Mouse (Mus musculus): Measurements from ENCODE around the gene Olfr323. TPM values are rescaled to one million over a fixed set of nuclear protein-coding genes. Genes with fewer than 3 reads are reported as not detected.

Olfr323 gene
- total RNA-seq (2017): not detected in 2 replicates

DNA sequence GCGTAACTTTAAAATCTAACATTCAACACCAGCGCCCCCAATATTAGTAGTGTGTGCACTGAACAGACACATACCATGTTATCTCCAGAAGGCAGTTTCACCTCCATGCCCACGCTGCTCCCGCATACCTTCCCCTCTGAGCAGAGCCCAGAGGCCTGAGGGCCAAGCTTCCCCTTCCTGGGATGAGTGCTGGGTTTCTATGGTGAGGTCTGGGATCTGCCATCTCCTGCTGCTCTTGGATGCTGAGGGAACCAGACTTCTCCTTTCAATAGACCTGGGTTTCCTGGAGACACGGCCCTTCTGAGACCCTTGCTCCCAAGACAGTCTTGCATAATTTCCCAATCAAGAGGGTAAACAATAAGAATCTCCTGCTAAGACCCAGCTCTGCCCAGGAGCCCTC lies at the start of gene Olfr323:
Gene Olfr323 (minus strand): TSS at position 101 of the 400 bp plus-strand sequence.
- ATAC-seq (replicated peaks; ENCODE audit: low read depth, poor library complexity, severe bottlenecking): no peak

DNA sequence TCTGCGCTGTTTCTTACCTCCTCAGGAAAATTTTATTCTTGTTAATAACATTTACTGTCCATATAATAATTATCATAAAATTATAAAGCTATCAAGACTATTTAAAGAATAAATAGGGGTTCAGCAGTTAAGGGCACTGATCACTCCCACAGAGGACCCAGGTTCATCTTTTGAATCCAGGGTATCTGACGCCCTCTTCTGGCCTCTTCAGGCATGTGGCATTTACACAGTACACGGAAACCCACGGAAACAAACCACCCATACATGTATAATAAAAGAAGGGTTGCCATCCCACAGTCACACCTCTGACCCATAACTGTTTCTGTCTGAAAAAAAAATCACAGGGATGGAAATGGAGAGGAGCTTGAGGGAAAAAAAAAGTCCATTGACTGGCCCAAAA lies 41.5 kb upstream of the Olfr323 start:
- ATAC-seq (replicated peaks; ENCODE audit: low read depth, poor library complexity, severe bottlenecking): no peak

DNA sequence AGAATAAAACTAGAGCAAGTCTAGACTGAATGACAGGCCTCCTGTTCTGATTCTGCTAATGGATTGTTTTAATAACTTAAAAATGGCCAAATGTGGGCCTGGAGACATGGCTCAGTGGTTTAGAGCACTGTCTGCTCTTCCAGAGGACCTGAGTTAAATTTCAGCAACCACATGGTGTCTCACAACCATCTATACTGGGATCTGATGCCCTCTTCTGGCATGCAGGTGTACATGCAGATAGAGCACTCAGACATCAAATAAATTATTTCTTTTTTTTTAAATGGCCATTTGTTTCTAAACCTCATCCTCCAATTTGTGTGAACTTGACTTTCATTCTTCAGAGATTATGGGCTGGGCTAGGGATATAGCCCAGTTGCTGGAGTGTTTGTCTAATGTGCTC lies 39.0 kb upstream of the Olfr323 start:
- ATAC-seq (replicated peaks; ENCODE audit: low read depth, poor library complexity, severe bottlenecking): no peak

DNA sequence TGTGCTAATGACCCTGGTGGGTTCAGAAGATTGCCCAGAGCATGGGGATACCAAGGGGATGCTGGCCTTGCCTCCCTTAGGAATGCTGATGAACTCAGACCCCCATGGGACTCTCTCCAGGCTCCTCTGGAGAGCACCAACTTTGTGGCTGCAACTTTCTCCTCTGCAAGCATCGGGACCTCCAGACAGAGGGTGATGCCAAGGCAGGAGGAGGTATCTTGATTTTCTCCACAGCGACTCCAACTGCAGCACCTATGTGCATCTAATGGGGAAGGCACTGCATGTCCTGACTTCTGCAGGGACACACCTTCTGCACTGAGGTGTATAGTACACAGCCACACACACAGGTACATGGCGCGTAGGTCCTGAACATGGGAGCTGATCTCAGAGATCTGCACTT lies 28.3 kb upstream of the Olfr323 start, which contains the start of gene Olfr322:
Gene Olfr322 (plus strand): TSS at position 187 of the 400 bp plus-strand sequence.
- no peak for ATAC-seq (replicated peaks; ENCODE audit: low read depth, poor library complexity, severe bottlenecking)

DNA sequence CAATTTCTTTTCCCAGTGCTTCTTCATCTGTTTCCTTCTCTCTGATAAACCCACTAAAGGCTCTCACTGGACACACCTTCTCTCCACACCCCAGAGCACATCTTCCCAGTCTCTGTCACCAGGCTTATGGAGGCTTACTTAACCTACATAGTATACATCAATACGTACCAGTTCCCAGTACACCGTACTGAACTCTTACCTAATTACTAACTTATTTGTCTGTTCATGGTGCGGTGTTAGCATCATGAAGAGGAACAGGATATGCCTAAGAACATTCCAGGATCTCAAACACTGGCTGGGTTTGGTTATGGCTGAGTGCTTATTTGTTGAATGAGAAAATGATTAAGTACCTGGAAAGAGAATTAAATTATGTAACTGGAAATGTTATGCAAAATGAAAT lies 24.9 kb upstream of the Olfr323 start:
- ATAC-seq (replicated peaks; ENCODE audit: low read depth, poor library complexity, severe bottlenecking): no peak

DNA sequence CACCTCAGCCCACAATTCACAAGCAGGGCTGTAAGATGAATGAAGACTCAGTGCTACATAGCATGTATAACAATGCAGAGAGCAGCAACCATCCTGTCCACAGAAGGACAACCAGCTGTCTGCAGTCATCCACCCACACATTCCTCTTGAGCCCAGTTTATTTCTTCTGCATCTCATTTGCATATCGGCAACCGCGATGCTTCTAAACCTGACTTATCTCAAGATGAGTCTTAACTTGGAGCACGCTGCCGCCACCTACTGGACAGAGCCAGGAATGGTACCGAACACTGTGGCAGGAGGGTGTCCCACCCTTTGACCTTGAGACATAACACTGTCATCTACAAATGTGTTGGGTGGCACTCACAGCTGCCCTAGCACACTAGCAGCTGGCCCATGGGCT lies 13.0 kb upstream of the Olfr323 start:
- peak; percentile 57 for ATAC-seq (replicated peaks; ENCODE audit: low read depth, poor library complexity, severe bottlenecking)

DNA sequence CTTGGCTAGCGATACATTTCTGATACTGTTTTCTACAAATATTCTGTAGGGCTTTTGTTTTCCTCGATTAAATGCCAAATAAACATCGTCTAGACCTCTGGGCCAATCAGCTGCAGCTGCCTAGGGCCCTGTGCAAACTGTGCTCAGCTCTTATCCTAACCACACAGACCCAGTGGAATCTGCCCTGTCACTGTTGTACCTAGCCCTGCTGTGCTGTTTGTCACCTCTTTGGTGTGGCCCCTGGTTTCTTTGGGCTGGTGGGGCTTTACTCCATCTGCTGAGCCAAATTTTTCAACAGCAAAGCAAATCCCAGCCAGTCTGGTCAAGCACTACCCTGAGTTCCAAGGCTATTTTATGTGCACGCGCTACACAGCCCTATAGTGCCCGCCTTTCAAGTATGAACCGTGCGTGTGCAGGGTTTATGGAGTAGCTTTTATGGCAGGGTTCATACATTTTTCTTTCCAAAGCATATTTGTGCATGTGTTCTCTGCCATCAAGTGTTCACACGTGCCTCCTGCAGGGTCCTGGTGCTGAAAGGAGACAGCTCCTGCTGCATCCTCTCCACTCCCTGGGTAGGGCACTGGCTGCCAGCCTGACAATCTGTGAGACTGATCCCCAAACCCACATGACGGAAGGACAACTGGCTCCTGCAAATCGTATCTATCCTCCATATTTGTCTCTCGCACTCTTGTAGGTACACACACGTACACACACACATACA lies 11.5 kb upstream of the Olfr323 start:
- ATAC-seq (replicated peaks; ENCODE audit: low read depth, poor library complexity, severe bottlenecking): peak; percentile 79

DNA sequence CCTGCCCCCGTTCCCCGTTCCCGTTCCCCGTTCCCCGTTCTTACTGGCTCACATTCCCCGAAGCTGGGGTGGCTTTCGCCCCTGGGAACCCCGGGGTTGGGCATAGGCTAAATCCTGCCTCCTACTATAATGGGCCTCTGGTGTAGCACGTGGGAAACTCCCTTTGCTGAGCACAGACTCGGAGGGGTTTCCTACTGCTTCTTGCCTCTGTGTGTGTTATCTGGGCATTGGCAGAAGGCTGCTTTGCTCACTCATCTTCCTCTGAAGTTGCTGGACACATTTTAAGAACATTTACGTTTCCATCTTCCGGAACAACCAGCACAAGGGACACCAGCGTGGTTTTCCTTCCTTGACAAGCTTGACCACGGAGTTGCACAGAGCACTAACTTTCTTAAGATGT lies 10.8 kb upstream of the Olfr323 start:
- ATAC-seq (replicated peaks; ENCODE audit: low read depth, poor library complexity, severe bottlenecking): peak; percentile 36

DNA sequence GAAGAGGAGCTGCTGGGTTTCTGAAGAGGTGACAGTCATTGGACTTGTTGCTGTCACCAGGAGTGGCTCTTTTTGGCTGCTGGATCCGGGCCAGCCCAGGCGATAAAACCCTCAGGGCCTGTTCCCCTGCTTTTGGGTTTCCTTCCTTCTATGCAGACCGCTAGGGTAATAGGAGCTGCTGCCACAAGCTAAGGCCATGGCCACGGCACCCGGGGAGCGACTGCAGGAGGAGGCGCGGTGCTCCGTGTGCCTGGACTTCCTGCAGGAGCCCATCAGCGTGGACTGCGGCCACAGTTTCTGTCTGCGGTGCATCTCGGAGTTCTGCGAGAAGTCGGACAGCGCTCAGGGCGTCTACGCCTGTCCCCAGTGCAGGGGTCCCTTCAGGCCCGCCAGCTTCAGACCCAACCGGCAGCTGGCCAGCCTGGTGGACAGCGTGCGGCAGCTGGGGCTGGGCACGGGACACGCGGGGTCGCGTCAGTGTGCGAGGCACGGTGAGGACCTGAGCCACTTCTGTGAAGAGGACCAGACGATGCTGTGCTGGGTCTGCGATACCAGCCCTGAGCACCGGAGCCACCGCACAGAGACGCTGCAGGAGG lies 10.1 kb upstream of the Olfr323 start, which contains the start of gene Trim58:
Gene Trim58 (plus strand): TSS at position 194 of the 596 bp plus-strand sequence.
- ATAC-seq (replicated peaks; ENCODE audit: low read depth, poor library complexity, severe bottlenecking): peak; percentile 59

DNA sequence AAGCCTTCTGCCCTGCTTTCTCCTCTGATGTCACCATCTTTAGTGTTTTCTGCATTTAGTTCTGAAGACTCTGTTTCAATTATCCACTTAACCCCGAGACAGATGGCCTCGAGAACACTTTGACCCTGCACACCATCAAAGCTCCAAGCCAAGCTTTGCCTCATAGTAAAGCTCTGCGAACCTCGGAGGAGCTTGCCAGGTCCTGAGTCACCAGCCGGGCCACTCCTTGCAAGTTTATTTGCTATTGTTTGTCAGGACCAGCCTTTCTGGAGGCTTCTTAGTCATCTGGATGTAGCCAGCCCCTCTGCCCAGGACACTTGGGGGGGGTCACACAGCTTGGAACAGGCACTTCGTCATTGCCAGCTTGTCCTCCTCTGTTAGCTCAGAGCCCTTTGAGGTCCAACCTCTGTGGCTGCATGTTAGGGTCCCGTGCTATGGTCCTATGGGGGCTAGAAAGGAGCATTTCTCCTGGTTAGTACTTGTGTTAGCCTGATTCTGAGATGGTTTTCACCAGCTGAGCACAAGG lies 7.9 kb upstream of the Olfr323 start:
- no peak for ATAC-seq (replicated peaks; ENCODE audit: low read depth, poor library complexity, severe bottlenecking)

DNA sequence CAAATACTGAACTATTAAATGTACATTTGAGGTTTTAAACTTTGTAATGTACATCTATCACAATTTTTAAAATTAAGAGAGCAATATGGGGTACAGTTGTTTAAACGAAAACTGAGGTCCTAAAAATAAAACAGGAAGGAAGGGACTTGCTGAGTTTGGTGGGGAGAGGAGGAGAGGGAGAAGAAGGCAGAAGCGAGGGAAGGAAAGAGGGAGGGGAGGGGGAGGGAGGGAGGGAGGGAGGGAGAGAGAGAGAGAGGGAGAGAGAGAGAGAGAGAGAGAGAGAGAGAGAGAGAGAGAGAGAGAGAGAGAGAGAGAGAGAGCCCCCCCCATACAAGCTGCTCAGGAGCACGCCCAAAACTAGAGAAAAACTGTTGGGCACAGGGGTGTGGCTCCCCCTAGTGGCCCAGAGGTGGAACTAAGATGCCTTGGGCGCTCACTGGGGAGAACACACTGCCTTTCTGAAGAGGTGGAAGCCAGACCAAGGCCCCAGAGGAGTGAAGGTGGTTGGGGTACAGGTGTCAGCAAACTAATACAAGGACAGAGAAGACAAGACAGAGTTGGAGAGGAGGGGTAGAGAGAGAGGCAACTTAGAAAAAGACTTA lies 6.2 kb upstream of the Olfr323 start:
- ATAC-seq (replicated peaks; ENCODE audit: low read depth, poor library complexity, severe bottlenecking): peak; percentile 66

DNA sequence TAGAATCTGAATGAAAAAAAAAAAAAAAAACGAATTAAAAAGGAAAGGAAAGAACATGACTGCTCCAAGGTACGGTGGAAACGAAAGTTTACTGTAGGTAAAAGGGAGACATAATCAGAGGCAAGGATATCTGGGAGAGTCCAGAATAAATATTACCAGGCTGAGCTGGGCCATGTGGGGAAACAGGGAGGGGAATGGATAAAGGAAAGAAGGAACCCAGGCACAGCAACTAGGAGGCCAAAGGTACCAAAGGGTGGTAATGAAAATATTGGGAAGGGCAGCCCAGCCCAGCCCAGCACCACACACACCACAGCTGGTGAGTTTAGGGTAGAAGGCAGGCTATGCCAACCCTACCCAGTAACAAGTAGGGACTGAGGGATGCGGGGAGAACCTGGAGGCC lies 4.6 kb upstream of the Olfr323 start:
- ATAC-seq (replicated peaks; ENCODE audit: low read depth, poor library complexity, severe bottlenecking): no peak

DNA sequence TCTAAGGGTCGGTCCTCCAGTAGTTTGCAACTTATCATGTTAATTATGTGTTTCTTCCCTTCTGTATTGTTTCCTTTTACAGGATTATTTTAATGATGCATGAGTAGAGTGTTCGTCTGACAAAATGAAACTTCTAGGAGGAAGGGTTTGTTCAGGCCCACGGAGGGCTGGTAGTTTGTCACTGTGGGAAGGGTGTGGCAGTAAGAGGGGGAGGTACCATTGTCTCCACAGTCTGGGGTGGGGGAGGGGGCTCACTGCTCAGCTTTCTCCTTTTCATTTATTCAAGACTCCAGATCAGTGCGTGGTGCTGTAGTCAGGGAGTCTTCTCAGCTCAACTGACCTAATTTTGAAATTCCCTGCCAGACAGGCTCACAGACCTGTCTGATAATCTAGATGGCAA lies 4.2 kb downstream of the Olfr323 start:
- ATAC-seq (replicated peaks; ENCODE audit: low read depth, poor library complexity, severe bottlenecking): 0 out of 2 replicates have a peak, but pooled peaks have one; percentile 29

DNA sequence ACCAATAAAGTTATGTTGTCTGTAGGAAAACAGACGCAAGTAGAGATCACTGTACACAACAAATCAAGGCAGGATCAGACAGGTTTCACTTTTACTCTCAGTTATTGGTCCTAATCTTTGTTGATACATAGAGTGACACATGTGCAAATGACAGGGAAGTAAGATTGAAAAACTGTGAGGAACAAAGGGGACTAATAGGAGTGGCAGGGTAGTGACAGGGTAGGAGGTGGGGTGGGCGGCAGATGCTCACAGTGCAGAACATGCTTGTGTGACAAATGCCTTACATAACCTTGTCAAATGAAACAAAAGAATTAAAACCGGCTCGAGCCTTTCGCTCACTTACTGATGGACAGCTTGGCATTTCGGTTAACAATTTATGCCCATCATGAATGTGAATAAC lies 11.5 kb downstream of the Olfr323 start:
- no peak for ATAC-seq (replicated peaks; ENCODE audit: low read depth, poor library complexity, severe bottlenecking)

DNA sequence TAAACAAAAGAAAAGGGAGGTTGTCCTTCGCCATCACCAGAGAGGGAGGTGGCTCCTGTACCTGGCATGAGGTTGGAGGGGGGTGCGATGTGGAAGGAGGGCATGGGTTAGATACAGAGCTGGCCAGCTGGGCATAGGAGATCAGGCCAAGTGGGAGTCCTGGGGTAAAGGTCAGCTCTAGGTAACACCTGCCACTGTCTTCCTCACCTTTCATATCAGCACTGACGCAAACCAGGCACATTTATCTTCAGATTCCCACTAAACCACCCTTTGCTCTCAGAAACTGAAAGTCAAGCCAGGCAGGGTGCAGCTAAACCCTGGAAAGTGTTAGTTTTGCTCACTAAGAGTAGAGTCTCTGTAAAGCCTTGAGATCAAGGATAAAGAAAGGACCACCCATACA lies 11.9 kb downstream of the Olfr323 start:
- no peak for ATAC-seq (replicated peaks; ENCODE audit: low read depth, poor library complexity, severe bottlenecking)

DNA sequence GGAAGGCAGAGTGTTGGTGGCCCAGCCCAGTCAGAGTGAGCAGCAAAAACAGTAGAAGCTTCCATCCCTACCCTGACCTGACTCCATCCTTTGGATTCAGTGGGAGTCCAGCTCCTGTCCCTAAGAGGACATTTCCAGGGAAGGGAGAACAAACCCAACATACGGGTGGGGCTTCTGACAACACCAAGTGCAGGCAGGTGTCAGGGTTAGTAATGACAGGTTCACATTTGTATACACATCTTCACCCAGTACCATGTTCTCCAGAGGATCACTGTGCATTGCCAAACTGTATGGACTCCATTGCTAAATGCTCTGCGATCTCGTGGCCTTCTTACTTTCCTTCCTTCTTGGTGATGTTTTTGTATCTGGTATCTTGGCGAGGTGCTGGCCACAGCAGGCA lies 14.3 kb downstream of the Olfr323 start, which contains the start of gene 2210407C18Rik:
Gene 2210407C18Rik (minus strand): TSS at position 101 of the 400 bp plus-strand sequence.
- no peak for ATAC-seq (replicated peaks; ENCODE audit: low read depth, poor library complexity, severe bottlenecking)

DNA sequence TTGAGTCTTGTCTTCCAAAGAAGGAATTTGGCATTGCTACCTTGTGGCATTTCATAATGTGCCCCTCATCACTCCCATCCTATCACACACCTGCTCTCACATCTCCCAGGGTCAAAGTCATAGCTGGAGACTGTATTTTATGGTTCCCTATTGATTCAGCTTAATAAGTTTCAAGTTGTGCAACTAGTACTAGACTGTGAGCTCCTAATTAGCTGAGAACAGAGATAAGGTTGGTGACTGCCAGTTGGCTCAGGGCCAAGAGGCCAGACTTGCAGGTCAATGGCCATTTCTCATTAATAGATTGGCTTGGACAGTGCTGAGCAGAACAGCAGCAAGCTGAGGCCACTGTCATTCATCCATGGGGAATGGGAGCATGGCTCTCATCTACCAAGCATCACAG lies 15.8 kb downstream of the Olfr323 start:
- no peak for ATAC-seq (replicated peaks; ENCODE audit: low read depth, poor library complexity, severe bottlenecking)

DNA sequence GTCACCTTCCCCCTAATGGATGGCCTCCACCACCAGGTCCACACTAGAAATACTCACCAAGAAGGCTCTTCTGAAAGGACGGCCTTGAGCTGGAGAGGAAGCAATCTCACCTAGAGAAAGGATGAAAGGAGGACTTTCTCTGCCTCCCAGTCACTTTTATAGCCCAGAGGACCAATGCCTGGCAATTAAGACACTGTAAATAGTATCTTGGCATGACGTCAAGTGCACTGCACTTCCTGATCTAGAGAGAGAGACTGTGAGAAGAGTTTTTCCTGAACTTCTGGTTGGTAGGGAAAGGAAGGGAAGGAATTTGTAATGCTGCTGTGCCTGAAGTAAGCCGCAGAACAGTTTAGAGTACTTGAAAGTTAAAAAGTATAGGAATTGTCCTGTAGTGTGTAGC lies 16.9 kb downstream of the Olfr323 start:
- ATAC-seq (replicated peaks; ENCODE audit: low read depth, poor library complexity, severe bottlenecking): no peak

DNA sequence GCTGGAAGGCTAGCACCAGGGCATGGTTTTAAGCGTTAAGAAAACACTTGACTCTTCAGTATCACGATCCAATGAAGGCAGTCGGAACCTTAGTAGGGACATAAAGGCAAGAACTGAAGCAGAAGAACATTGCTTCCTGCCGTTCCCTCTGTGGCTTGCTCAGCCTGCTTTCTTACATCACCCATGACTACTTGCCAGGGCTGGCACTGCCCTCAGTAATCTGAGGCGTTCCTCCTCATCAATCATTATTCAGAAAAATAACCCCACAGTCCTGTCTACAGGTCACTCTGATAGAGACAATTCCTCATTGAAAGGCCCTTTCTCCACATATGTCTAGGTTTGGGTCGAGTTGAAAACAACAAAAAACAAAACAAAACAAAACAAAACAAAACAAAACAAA lies 23.3 kb downstream of the Olfr323 start:
- no peak for ATAC-seq (replicated peaks; ENCODE audit: low read depth, poor library complexity, severe bottlenecking)

DNA sequence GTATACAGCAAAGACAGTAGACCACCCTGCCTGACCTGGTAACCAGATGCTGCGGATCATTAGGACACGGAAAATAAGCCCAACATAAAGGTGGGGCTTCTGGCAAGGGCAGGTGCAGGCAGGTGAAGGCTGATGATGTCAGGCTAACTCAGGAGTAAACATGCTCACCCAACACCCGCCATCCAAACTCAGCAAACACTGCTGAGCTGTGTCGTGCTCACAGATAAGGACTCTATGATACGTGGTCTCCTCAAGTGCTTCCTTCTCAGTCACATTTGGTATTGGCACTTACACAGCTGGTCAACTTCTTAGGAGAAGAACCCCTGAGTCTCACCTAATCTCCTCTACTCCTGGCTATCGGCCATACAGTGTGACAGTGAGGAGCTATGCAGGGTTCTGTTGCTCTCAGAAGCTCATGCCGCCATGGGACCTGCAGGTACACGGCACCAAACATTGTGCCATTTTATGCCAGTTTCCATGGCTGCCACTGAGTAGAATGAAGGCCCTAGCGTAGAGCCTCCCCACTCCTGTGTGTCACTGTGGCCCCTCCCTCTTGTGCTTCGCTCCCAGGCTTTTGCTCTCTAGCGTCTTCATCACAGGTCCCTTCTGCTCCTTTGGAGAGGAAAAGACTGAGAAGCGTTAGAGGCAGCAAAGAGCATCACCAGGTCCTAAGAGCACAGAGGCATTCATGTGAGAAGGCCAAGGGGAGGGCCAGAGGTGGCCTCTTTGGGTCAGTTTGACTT lies 24.0 kb downstream of the Olfr323 start:
- ATAC-seq (replicated peaks; ENCODE audit: low read depth, poor library complexity, severe bottlenecking): no peak
